Mouse (Mus musculus) kidney, adult 18-20 months (tissue): Measurements from ENCODE around the gene Unk.
"Not testable (repeated sequence)": the region's sequence is repeated elsewhere in the genome, so short reads cannot be mapped to it uniquely, and the experiment has no call there.

ENCODE experiments used
- DNase-seq: peaks from one replicate; pipeline ENCODE4 v3.0.0; 2021

The Unk gene

GRCm38 (mm10) chr11:116010948-116011347, 19.2 kb upstream of the Unk start:
- DNase-seq: no peak

- no peak for DNase-seq
These were observed 18.4 kb upstream of the Unk start for GRCm38 (mm10) chr11:116011529-116012261.

GRCm38 (mm10) chr11:116012262-116012947, 17.7 kb upstream of the Unk start, which contains the start of gene Galk1:
Galk1 (minus strand) TSS chr11:116012719.
- DNase-seq: peak; percentile 92

GRCm38 (mm10) chr11:116014821-116015220, 15.3 kb upstream of the Unk start:
- DNase-seq: no peak

- DNase-seq: peak; percentile 43
These were observed 12.0 kb upstream of the Unk start for GRCm38 (mm10) chr11:116018106-116018505.

GRCm38 (mm10) chr11:116018867-116019266, 11.3 kb upstream of the Unk start:
- DNase-seq: not testable (repeated sequence)

- no peak for DNase-seq
These were observed 10.7 kb upstream of the Unk start for GRCm38 (mm10) chr11:116019360-116019791.

- no peak for DNase-seq
These were observed 10.1 kb upstream of the Unk start for GRCm38 (mm10) chr11:116019976-116020411.

GRCm38 (mm10) chr11:116020519-116020922, 9.6 kb upstream of the Unk start:
- no peak for DNase-seq

- DNase-seq: no peak
These were observed 8.5 kb upstream of the Unk start for GRCm38 (mm10) chr11:116021328-116022220.

- no peak for DNase-seq
These were observed 7.8 kb upstream of the Unk start for GRCm38 (mm10) chr11:116022256-116022780.

GRCm38 (mm10) chr11:116023074-116023770, 6.9 kb upstream of the Unk start:
- DNase-seq: not testable (repeated sequence)

GRCm38 (mm10) chr11:116023771-116024355, 6.3 kb upstream of the Unk start:
- peak; percentile 82 for DNase-seq

GRCm38 (mm10) chr11:116024356-116024808, 5.7 kb upstream of the Unk start:
- DNase-seq: peak; percentile 91

GRCm38 (mm10) chr11:116025056-116025845, 4.9 kb upstream of the Unk start:
- no peak for DNase-seq

- peak; percentile 12 for DNase-seq
These were observed 2.4 kb upstream of the Unk start, which contains the start of gene H3f3b for GRCm38 (mm10) chr11:116027756-116028155. H3f3b (minus strand) TSS chr11:116027962.

GRCm38 (mm10) chr11:116028177-116028865, 1.8 kb upstream of the Unk start:
- no peak for DNase-seq

- DNase-seq: no peak
These were observed 846 bp upstream of the Unk start for GRCm38 (mm10) chr11:116029086-116029865.
